Comparison of ENCODE assay signal across 13 mouse cellular contexts in the genomic region with DNA sequence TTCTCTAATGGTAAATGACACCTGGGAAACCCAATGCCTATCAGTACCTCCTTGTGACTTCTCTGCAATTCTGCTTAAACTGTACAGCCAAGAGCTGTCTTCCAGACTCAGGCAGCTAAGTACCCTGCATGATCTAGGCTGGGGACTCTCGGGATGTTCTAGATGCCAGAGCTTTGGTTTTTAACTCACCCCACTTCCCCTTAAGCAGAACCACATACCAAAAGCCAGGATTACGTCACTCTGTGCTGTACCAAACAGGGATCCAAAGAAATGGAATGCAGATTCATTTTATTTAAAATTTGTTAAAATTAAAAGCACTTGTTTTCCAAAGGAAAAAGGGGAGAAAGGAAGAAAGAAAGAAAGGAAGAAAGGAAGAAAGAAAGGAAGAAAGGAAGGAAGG. TPM values are rescaled to one million over a fixed set of nuclear protein-coding genes. Genes with fewer than 3 reads are reported as not detected.
"Had no signal": no experiment of that assay in that cellular context is flagged by ENCODE, and none has a peak within 500 bp of the region (broad histone marks: within the 10 kb centered on the region; RNA-seq: fewer than 3 reads in every experiment).

No protein-coding gene starts in this region.

- ATAC-seq: midbrain, embryonic 13.5 days; midbrain, embryonic 15.5 days had no signal

- DNase-seq: lung, adult 18-20 months; lung, embryonic 14.5 days; lung, postnatal 10 days; lung, postnatal 4 days; right cerebral cortex, postnatal 14 days; thymus, adult 18-20 months; thymus, postnatal 14 days; thymus, postnatal 4 days had no signal

RNA-seq across cellular contexts. Expression of a gene that starts 11.4 kb away (rescaled TPM):
- total RNA-seq: midbrain, postnatal 0 days; monocyte, adult 5-6 weeks; neutrophil, adult 5-6 weeks had no signal
